Mouse (Mus musculus): ENCODE measurements around the gene Zfp597. TPM values are rescaled to one million over a fixed set of nuclear protein-coding genes. Genes with fewer than 3 reads are reported as not detected.
"Not testable (repeated sequence)": the region's sequence is repeated elsewhere in the genome, so short reads cannot be mapped to it uniquely, and the experiment has no call there.

The Zfp597 gene
- total RNA-seq, 1 experiment from 2014 or later: 18.4 TPM

DNA sequence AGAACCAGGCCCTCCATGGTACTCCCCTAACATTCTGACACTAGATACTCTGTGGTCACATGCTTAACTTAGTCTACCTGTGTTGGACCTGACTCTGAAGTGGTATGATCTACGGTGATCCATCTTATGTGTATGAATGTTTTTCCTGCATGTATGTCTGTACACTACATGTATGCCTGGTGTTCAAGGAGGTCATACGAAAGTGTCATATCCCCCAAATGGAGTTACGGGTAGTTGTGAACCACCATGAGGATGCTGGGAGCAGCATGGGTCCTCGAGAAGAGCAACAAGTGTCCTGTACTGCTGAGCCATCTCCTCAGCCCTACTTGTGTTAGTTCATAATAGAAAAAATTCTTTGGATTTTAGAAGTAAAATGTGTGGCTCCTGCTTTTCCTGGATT is 8.0 kb downstream of the Zfp597 start:
- ATAC-seq (replicated peaks in 1 of 2; ENCODE audit: insufficient read depth in 1 of 2, low FRiP score in 2 of 2, low TSS enrichment in 1 of 2, low read depth in 1 of 2, poor library complexity in 2 of 2, severe bottlenecking in 2 of 2): no peak

GRCm38 (mm10) chr16:3872216-3873047 is 11.9 kb downstream of the Zfp597 start, which contains the start of gene Naa60:
Naa60 (plus strand) TSS chr16:3872375.
- ATAC-seq (replicated peaks in 1 of 2; ENCODE audit: insufficient read depth in 1 of 2, low FRiP score in 2 of 2, low TSS enrichment in 1 of 2, low read depth in 1 of 2, poor library complexity in 2 of 2, severe bottlenecking in 2 of 2): peak; percentile 97 to 98

- peak in 1 of 2 experiments; percentile 31; a peak in 1 of 4 replicates for ATAC-seq (replicated peaks in 1 of 2; ENCODE audit: insufficient read depth in 1 of 2, low FRiP score in 2 of 2, low TSS enrichment in 1 of 2, low read depth in 1 of 2, poor library complexity in 2 of 2, severe bottlenecking in 2 of 2)
Observed at GRCm38 (mm10) chr16:3871815-3872214, 12.5 kb downstream of the Zfp597 start.

- ATAC-seq (replicated peaks in 1 of 2; ENCODE audit: insufficient read depth in 1 of 2, low FRiP score in 2 of 2, low TSS enrichment in 1 of 2, low read depth in 1 of 2, poor library complexity in 2 of 2, severe bottlenecking in 2 of 2): peak; percentile 56 to 59
Observed at GRCm38 (mm10) chr16:3859254-3859653, 25.1 kb downstream of the Zfp597 start.

DNA sequence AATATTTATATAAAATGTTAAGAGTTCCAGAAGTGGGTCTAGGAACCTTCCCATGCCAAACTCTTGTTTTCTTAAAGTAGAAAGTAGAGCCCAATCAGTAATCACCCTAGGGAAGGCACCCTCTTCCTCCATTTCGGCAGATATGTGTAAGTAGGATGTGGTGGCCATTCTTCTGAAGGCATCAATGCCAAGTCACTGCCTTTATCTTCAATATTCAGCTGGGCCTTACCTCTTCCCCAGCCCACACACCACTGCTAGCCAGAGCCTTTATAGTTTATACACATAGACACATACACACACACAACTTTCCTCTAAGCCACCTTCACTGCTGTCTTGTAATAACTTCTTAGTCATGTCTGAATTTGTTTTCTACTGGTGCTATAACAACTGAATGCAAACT is 28.6 kb downstream of the Zfp597 start:
- no peak for ATAC-seq (replicated peaks in 1 of 2; ENCODE audit: insufficient read depth in 1 of 2, low FRiP score in 2 of 2, low TSS enrichment in 1 of 2, low read depth in 1 of 2, poor library complexity in 2 of 2, severe bottlenecking in 2 of 2)

DNA sequence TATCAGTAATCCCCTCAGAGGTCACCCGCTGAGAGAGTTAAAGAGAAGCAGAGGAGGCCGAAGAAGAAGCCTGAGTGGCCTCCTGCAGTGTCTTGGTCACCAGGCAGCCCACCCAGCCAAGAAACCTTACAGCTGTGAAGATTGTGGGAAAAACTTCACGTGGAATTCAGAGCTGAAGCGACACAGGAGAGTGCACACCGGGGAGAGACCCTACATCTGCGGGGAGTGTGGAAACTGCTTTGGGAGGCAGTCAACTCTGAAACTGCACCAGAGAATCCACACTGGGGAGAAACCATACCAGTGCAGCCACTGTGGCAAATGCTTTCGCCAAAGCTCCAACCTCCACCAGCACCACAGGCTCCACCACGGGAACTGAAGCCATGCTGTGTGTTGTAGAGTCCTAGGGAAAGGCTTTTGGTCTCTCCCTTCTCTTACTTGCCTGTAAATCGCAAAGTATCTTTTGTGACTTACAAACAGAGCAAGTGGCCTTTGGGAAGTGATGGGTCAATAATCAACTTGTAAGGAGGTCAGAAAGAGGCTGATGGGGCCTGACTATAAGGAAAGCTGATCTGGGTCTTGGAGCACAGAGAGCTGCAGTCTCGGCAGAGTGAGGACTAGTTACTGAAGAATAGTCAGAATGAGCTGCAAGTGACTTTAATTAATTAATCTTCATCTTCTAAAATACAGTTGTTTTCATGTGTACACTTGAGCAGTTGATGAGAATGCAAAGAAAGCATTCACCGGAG is 29.8 kb downstream of the Zfp597 start:
- ATAC-seq (replicated peaks in 1 of 2; ENCODE audit: insufficient read depth in 1 of 2, low FRiP score in 2 of 2, low TSS enrichment in 1 of 2, low read depth in 1 of 2, poor library complexity in 2 of 2, severe bottlenecking in 2 of 2): no peak

GRCm38 (mm10) chr16:3852586-3852985 is 31.8 kb downstream of the Zfp597 start:
- ATAC-seq (replicated peaks in 1 of 2; ENCODE audit: insufficient read depth in 1 of 2, low FRiP score in 2 of 2, low TSS enrichment in 1 of 2, low read depth in 1 of 2, poor library complexity in 2 of 2, severe bottlenecking in 2 of 2): no peak

DNA sequence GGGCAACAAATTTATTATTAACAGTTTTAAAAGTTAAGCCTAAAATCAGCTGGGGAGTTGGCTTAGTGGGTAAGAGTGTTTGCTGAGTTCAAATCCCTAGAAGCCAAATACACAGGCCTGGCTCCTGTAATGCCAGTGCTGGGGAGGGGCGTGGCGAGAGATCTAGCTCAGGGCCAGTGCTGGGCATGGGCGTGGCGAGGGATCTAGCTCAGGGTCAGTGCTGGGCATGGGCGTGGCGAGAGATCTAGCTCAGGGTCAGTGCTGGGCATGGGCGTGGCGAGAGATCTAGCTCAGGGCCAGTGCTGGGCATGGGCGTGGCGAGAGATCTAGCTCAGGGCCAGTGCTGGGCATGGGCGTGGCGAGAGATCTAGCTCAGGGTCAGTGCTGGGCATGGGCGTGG is 33.1 kb downstream of the Zfp597 start:
- ATAC-seq (replicated peaks in 1 of 2; ENCODE audit: insufficient read depth in 1 of 2, low FRiP score in 2 of 2, low TSS enrichment in 1 of 2, low read depth in 1 of 2, poor library complexity in 2 of 2, severe bottlenecking in 2 of 2): not testable (repeated sequence)

DNA sequence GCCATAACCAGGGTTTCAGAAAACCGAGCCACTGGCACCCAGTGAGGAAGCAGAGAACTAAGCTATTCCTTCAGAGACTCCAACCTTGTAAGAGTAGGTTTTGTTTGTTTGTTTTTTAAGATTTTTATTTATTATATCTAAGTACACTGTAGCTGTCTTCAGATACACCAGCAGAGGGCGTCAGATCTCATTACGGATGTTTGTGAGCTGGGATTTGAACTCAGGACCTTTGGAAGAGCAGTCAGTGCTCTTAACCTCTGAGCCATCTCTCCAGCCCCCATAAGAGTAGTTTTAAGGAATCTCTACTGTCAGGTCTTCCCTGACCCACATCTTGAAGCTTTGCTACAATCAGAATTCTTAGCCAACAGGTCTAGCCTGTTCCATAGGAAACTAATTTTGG is 35.9 kb downstream of the Zfp597 start:
- ATAC-seq (replicated peaks in 1 of 2; ENCODE audit: insufficient read depth in 1 of 2, low FRiP score in 2 of 2, low TSS enrichment in 1 of 2, low read depth in 1 of 2, poor library complexity in 2 of 2, severe bottlenecking in 2 of 2): no peak

GRCm38 (mm10) chr16:3847871-3848270 is 36.5 kb downstream of the Zfp597 start:
- ATAC-seq (replicated peaks in 1 of 2; ENCODE audit: insufficient read depth in 1 of 2, low FRiP score in 2 of 2, low TSS enrichment in 1 of 2, low read depth in 1 of 2, poor library complexity in 2 of 2, severe bottlenecking in 2 of 2): no peak

- peak; percentile 100 for ATAC-seq (replicated peaks in 1 of 2; ENCODE audit: insufficient read depth in 1 of 2, low FRiP score in 2 of 2, low TSS enrichment in 1 of 2, low read depth in 1 of 2, poor library complexity in 2 of 2, severe bottlenecking in 2 of 2)
Observed at GRCm38 (mm10) chr16:3846711-3847518, 37.4 kb downstream of the Zfp597 start, which contains the start of gene Zfp174. Zfp174 (plus strand) TSS chr16:3847268.

DNA sequence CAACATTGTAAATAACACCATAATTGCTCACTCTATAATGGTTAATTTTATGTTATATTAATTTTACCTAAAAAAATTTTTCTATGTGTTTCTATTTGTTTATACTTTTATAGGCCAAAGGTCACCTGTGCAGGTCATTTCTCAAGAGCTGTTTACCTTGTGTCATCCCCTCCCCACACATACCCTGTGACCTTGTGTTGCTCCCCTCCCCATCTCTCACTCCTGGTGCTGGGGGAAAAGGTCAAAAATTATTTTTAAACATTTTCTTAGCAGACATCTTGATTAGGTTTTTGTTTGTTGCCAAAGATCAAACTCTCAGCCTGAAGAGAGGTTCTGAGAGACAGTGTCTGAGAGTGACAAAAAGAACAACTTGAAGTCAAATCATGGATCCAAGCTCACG is 40.6 kb downstream of the Zfp597 start:
- ATAC-seq (replicated peaks in 1 of 2; ENCODE audit: insufficient read depth in 1 of 2, low FRiP score in 2 of 2, low TSS enrichment in 1 of 2, low read depth in 1 of 2, poor library complexity in 2 of 2, severe bottlenecking in 2 of 2): no peak

DNA sequence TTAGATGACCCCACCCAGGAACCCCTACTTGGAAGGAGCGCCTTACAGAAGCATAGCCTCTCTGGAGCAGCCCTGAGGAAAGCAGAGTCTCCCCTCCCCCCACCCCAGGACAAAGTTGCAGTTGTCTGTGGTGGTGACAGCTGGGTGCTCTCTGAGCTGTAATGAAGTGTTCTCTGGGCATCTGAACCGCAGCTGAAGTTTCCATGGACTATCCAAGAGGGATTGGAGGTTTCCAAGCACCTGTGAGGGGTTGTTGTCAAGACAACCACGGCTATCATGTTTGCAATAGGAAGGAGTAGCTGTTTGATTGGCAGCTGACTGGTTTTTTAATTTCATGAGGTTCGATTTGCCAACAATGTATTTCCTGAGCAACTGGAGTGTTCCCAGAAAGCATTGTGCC is 41.4 kb downstream of the Zfp597 start:
- no peak for ATAC-seq (replicated peaks in 1 of 2; ENCODE audit: insufficient read depth in 1 of 2, low FRiP score in 2 of 2, low TSS enrichment in 1 of 2, low read depth in 1 of 2, poor library complexity in 2 of 2, severe bottlenecking in 2 of 2)

GRCm38 (mm10) chr16:3839157-3839885 is 45.0 kb downstream of the Zfp597 start:
- ATAC-seq (replicated peaks in 1 of 2; ENCODE audit: insufficient read depth in 1 of 2, low FRiP score in 2 of 2, low TSS enrichment in 1 of 2, low read depth in 1 of 2, poor library complexity in 2 of 2, severe bottlenecking in 2 of 2): peak; percentile 65 to 67; a peak in 2 of 4 replicates

- ATAC-seq (replicated peaks in 1 of 2; ENCODE audit: insufficient read depth in 1 of 2, low FRiP score in 2 of 2, low TSS enrichment in 1 of 2, low read depth in 1 of 2, poor library complexity in 2 of 2, severe bottlenecking in 2 of 2): no peak
Observed at GRCm38 (mm10) chr16:3835461-3835860, 48.9 kb downstream of the Zfp597 start.

GRCm38 (mm10) chr16:3830588-3831109 is 53.7 kb downstream of the Zfp597 start, which contains the start of gene Olfr15:
Olfr15 (plus strand) TSS chr16:3830878.
- ATAC-seq (replicated peaks in 1 of 2; ENCODE audit: insufficient read depth in 1 of 2, low FRiP score in 2 of 2, low TSS enrichment in 1 of 2, low read depth in 1 of 2, poor library complexity in 2 of 2, severe bottlenecking in 2 of 2): no peak; a peak in 1 of 4 replicates

DNA sequence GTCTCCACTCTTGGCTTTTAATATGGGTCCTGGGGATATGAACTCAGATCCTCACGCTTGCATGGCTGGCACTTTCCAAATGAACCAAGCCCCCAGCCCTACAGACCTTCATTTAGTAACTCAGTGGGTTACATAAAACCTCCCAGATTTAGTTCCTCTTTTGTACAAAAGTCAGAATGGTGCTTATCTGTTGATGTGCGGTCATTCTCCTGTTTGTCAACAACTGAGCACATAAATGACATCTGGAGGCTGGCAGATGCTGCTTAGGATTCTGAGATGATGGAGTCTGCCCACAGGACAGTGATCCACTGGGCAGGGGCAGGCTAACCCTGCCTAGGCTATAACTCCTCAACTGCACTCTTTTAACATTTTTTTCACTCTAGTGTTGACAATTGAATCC is 54.6 kb downstream of the Zfp597 start:
- no peak; a peak in 1 of 4 replicates for ATAC-seq (replicated peaks in 1 of 2; ENCODE audit: insufficient read depth in 1 of 2, low FRiP score in 2 of 2, low TSS enrichment in 1 of 2, low read depth in 1 of 2, poor library complexity in 2 of 2, severe bottlenecking in 2 of 2)
